Mouse (Mus musculus): ENCODE results near the gene Gm49398. TPM values are rescaled to one million over a fixed set of nuclear protein-coding genes. Genes with fewer than 3 reads are reported as not detected.

The Gm49398 gene
- polyA plus RNA-seq (2015; fragmentation: Nextera tagmentation; extraction: Ambion mirVana) = not detected in 2 replicates

DNA sequence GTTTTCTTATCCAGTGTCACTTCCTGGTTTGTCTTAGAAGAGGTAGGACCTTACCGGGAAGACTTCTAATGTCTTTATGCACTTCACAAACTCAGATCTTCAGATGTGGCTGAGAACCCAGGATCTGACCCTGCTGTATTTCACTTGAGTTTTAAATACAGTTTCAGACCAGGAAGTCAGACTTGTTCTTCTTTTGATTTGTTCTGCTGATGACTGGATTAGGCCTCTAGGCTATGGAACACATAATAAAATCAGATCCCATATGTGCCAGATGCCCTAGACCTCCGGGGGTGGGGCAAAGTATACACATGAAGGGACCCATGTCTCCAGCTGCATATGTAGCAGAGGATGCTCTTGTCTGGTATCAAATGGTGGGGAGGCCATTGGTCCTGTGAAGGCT is at the start of gene Gm49398:
Gene Gm49398 (minus strand): TSS at position 101 of the 400 bp plus-strand sequence.
- H3K4me3 ChIP-seq = no peak within 1 kb of the TSS
- H3K27ac ChIP-seq (replicated peaks) = no peak within 1 kb of the TSS
- no peaks in the 10 kb centered on the region for H3K4me1 ChIP-seq (replicated peaks)
- ATAC-seq (ENCODE audit: low FRiP score, low read depth) = no peak
- H3K9ac ChIP-seq = no peak within 1 kb of the TSS
- no peaks in the 10 kb centered on the region for H3K27me3 ChIP-seq
- 91% methylated on average over 2 of the region's 2 CpGs for WGBS
- H3K4me2 ChIP-seq = no peak within 1 kb of the TSS
- no peaks in the 10 kb centered on the region for H3K36me3 ChIP-seq
- peaks cover 24% of the 10 kb centered on the region; the same call in 1 of the 2 replicates for H3K9me3 ChIP-seq

DNA sequence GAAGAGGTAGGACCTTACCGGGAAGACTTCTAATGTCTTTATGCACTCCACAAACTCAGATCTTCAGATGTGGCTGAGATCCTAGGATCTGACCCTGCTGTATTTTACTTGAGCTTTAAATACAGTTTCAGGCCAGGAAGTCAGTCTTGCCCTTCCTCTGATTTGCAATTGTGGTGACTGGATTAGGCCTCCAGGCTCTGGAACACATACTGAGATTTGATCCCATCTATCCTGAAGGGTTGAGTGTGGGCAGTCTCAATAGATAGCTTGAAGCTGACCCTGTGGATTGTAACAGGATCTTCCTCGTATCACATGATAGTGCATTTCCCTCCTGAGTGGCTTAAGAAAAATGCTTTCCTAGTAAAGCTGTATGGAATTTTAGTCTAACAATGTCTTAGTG is 33.4 kb downstream of the Gm49398 start, which contains the start of gene Cts8:
Gene Cts8 (minus strand): TSS at position 101 of the 400 bp plus-strand sequence.
- ATAC-seq (ENCODE audit: low FRiP score, low read depth) = no peak
- no peak within 1 kb of the TSS for H3K27ac ChIP-seq (replicated peaks)
- 94% methylated on average over 2 of the region's 2 CpGs for WGBS
- H3K4me2 ChIP-seq = no peak within 1 kb of the TSS
- peaks cover 15% of the 10 kb centered on the region; the same call in 1 of the 2 replicates for H3K9me3 ChIP-seq
- no peak within 1 kb of the TSS for H3K9ac ChIP-seq
- H3K4me1 ChIP-seq (replicated peaks) = no peaks in the 10 kb centered on the region
- no peak within 1 kb of the TSS for H3K4me3 ChIP-seq
- H3K27me3 ChIP-seq = no peaks in the 10 kb centered on the region
- H3K36me3 ChIP-seq = no peaks in the 10 kb centered on the region

- no peaks in the 10 kb centered on the region for H3K4me1 ChIP-seq (replicated peaks)
- 62% methylated on average over 13 of the region's 13 CpGs for WGBS
- no peak overlapping the region for H3K4me3 ChIP-seq
- H3K36me3 ChIP-seq = no peaks in the 10 kb centered on the region
- no peaks in the 10 kb centered on the region for H3K27me3 ChIP-seq
- H3K9ac ChIP-seq = no peak overlapping the region
- no peaks in the 10 kb centered on the region; the same call in 1 of the 2 replicates for H3K9me3 ChIP-seq
- no peak overlapping the region for H3K4me2 ChIP-seq
- H3K27ac ChIP-seq (replicated peaks) = no peak overlapping the region
- no peak for ATAC-seq (ENCODE audit: low FRiP score, low read depth)
These were observed 47.3 kb downstream of the Gm49398 start for GRCm38 (mm10) chr13:61241076-61241947.

DNA sequence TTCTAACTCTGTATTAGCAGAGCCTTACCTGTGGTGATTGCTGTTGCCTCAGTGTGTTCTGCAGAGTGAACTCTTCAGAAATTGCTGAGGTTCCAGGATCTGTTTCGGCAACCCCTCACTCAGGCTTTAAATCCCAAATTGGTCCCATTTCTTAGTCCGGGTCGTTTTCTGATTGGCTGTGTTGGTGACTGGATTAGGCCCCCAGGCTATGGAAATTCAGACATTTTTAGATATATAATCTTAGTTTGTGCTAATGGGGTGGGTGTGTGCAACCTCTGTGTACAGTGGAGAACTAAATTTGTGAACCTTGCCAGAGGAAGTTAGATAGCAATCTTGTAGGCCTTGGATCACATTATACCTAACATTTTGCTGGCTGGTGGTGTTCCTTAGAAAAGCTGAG is 85.3 kb downstream of the Gm49398 start, which contains the start of gene Cts6:
Gene Cts6 (minus strand): TSS at position 101 of the 400 bp plus-strand sequence.
- 91% methylated on average over 3 of the region's 3 CpGs for WGBS

More for the DNA sequence above, 85.3 kb downstream of the Gm49398 start, which contains the start of gene Cts6:
- H3K4me3 ChIP-seq = no peak within 1 kb of the TSS
- no peaks in the 10 kb centered on the region for H3K27me3 ChIP-seq
- H3K36me3 ChIP-seq = no peaks in the 10 kb centered on the region
- ATAC-seq (ENCODE audit: low FRiP score, low read depth) = no peak
- H3K4me2 ChIP-seq = no peak within 1 kb of the TSS
- peaks cover 19% of the 10 kb centered on the region for H3K9me3 ChIP-seq
- H3K9ac ChIP-seq = no peak within 1 kb of the TSS
- no peaks in the 10 kb centered on the region for H3K4me1 ChIP-seq (replicated peaks)
- no peak within 1 kb of the TSS for H3K27ac ChIP-seq (replicated peaks)

Small RNA genes within 50 kb of the gene (microRNA-seq; reads per million reads assigned to microRNA genes)
- gene Gm27704 = not detected

Other genes with a start within 250 kb of the Gm49398 start
- not detected in 2 replicates for gene Ctsq, start 248.2 kb downstream of the Gm49398 start, polyA plus RNA-seq (2015; fragmentation: Nextera tagmentation; extraction: Ambion mirVana)
- not detected in 2 replicates for gene Ctsr, start 124.6 kb downstream of the Gm49398 start, polyA plus RNA-seq (2015; fragmentation: Nextera tagmentation; extraction: Ambion mirVana)
- gene Cts6, start 85.4 kb downstream of the Gm49398 start, polyA plus RNA-seq (2015; fragmentation: Nextera tagmentation; extraction: Ambion mirVana) = not detected in 2 replicates
- gene Cts8, start 33.5 kb downstream of the Gm49398 start, polyA plus RNA-seq (2015; fragmentation: Nextera tagmentation; extraction: Ambion mirVana) = not detected in 2 replicates
- gene Cts7, start 69.4 kb upstream of the Gm49398 start, polyA plus RNA-seq (2015; fragmentation: Nextera tagmentation; extraction: Ambion mirVana) = not detected in 2 replicates